Mouse (Mus musculus): ENCODE data around the gene Iqcc. TPM values are rescaled to one million over a fixed set of nuclear protein-coding genes. Genes with fewer than 3 reads are reported as not detected.

Gene Iqcc
- polyA plus RNA-seq, 1 experiment from 2014 or later, result 32.5 TPM

GRCm38 (mm10) chr4:129576863-129577491 is 41.9 kb downstream of the Iqcc start:
- Histone ChIP-seq H3K27ac (0 out of 2 replicates have a peak overlapping the region, but pooled peaks have one; percentile 35), H3K36me3 (no peaks in the 10 kb centered on the region), H3K4me1 (replicated peaks) (peaks cover 11% of the 10 kb centered on the region), H3K4me2 (peak overlapping the region; percentile 19; the same call in 1 of the 2 replicates), H3K27me3 (no peaks in the 10 kb centered on the region), H3K9ac (replicated peaks) (no peak overlapping the region), H3K9me3 (no peaks in the 10 kb centered on the region), H3K4me3 (replicated peaks) (no peak overlapping the region; the same call in 1 of the 2 replicates)
- 40% methylated on average over 21 of the region's 21 CpGs for WGBS
- ATAC-seq (ENCODE audit: insufficient number of reproducible peaks, insufficient read depth, low FRiP score, low TSS enrichment, low read depth), result no peak

- Histone ChIP-seq H3K27ac (peak overlapping the region; percentile 81), H3K9ac (replicated peaks) (no peak overlapping the region), H3K4me1 (replicated peaks) (peaks cover 11% of the 10 kb centered on the region), H3K4me2 (no peak overlapping the region), H3K9me3 (no peaks in the 10 kb centered on the region), H3K36me3 (no peaks in the 10 kb centered on the region), H3K4me3 (replicated peaks) (no peak overlapping the region), H3K27me3 (no peaks in the 10 kb centered on the region)
- WGBS, result 33% methylated on average over 7 of the region's 8 CpGs
- peak; percentile 80; the same call in 1 of the 2 replicates for ATAC-seq (ENCODE audit: insufficient number of reproducible peaks, insufficient read depth, low FRiP score, low TSS enrichment, low read depth)
These were observed 43.6 kb downstream of the Iqcc start for GRCm38 (mm10) chr4:129575171-129575844.

DNA sequence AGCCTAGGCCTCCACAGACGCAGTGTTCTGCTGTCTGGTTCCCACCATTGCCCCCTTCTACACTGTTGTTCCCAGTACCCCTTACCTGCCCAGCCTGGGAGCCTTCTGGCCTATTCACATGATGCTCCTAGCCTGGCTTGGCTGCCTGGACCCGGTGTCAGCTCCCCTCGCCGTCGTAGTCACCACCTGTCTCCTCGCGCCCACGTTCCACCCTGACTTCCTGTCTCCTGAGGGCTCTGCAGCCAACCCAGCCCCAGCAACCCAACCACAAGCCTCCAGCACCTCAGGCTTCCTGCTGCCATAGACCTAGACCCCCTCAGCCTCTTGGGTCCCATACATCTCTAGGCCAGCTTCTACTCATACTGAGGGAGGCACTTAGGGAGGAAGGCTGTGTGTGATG is 45.5 kb downstream of the Iqcc start, which contains the start of gene Lck:
TSS of gene Lck (minus strand) at position 212 of the 400 bp plus-strand sequence.
- Histone ChIP-seq H3K4me1 (replicated peaks) (peaks cover 11% of the 10 kb centered on the region), H3K9me3 (no peaks in the 10 kb centered on the region), H3K36me3 (no peaks in the 10 kb centered on the region), H3K4me3 (replicated peaks) (no peak within 1 kb of the TSS), H3K4me2 (no peak within 1 kb of the TSS), H3K27ac (no peak within 1 kb of the TSS), H3K9ac (replicated peaks) (no peak within 1 kb of the TSS), H3K27me3 (no peaks in the 10 kb centered on the region)
- ATAC-seq (ENCODE audit: insufficient number of reproducible peaks, insufficient read depth, low FRiP score, low TSS enrichment, low read depth), result no peak
- WGBS, result 85% methylated on average over 8 of the region's 8 CpGs

DNA sequence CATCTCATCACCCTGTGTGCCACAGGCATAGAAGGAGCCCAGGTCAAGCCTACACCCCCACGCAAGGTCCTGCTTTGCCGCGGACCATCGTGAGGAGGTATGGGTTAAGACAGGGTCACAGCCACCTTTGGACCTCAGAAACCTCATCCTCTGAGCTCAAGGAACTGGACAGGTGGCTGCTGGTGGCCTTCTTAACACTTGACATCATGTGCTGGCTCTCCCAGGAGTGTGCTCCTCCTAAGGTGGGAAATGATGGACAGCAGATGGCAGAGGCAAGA is 45.9 kb downstream of the Iqcc start:
- Histone ChIP-seq H3K27ac (no peak overlapping the region), H3K27me3 (no peaks in the 10 kb centered on the region), H3K36me3 (no peaks in the 10 kb centered on the region), H3K4me2 (no peak overlapping the region), H3K9me3 (no peaks in the 10 kb centered on the region), H3K4me1 (replicated peaks) (peaks cover 11% of the 10 kb centered on the region), H3K9ac (replicated peaks) (no peak overlapping the region), H3K4me3 (replicated peaks) (no peak overlapping the region)
- no peak for ATAC-seq (ENCODE audit: insufficient number of reproducible peaks, insufficient read depth, low FRiP score, low TSS enrichment, low read depth)
- WGBS, result 97% methylated on average over 4 of the region's 4 CpGs

DNA sequence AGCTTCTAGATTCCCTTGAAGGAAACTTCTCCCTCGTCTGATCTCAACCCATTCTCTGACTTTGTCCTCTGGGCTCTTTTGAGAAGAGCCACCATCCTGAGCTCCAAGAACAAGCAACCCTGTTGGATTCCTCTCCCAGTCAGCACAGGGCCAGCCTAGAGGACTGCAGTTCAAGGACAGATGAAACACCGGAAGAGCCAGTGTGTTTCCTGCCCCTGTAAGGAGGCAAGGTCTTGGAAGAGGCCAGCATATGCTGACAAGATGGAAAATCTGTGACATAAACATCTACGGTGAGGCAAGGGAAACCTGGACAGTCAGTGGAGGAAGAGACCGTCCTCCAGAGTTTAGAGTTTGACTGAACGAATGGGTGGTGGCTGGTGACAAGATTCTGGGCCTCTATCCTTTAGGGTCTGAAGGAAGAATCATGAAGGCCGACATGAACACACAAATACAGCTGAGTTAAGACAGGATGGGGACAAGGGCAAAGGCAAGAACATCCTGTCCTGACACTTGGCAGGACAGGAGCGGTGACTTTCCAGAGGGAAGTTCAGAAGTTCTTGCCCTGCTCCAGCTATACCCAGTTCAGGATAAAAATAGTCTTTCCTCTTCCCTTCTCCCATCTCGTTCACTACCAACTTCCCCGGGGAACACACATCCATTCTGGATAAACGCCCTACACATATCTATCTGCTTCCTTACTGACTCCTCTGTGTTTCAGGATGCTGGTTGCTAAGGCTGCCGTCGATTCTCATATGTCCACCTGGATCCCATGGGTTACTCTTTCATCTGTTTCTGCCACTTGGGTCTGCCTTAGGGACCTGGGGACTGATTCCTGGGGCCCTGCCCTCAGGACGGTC is 46.4 kb downstream of the Iqcc start:
- no peak overlapping the region for H3K4me2 ChIP-seq
- 85% methylated on average over 13 of the region's 13 CpGs for WGBS

GRCm38 (mm10) chr4:129571551-129572084 is 47.3 kb downstream of the Iqcc start:
- WGBS, result 70% methylated on average over 8 of the region's 8 CpGs
- H3K4me1 ChIP-seq (replicated peaks), result peaks cover 5% of the 10 kb centered on the region

More for the DNA sequence above, 46.4 kb downstream of the Iqcc start:
- Histone ChIP-seq H3K27ac (no peak overlapping the region), H3K4me1 (replicated peaks) (peaks cover 11% of the 10 kb centered on the region), H3K27me3 (no peaks in the 10 kb centered on the region), H3K9ac (replicated peaks) (no peak overlapping the region), H3K36me3 (no peaks in the 10 kb centered on the region), H3K4me3 (replicated peaks) (no peak overlapping the region), H3K9me3 (no peaks in the 10 kb centered on the region)
- no peak for ATAC-seq (ENCODE audit: insufficient number of reproducible peaks, insufficient read depth, low FRiP score, low TSS enrichment, low read depth)

GRCm38 (mm10) chr4:129570028-129570427 is 48.9 kb downstream of the Iqcc start:
- no peak overlapping the region for H3K4me3 ChIP-seq (replicated peaks)
- no peaks in the 10 kb centered on the region for H3K27me3 ChIP-seq
- no peak overlapping the region for H3K4me2 ChIP-seq
- H3K4me1 ChIP-seq (replicated peaks), result peaks cover 2% of the 10 kb centered on the region
- no peaks in the 10 kb centered on the region for H3K9me3 ChIP-seq
- no peaks in the 10 kb centered on the region for H3K36me3 ChIP-seq
- H3K9ac ChIP-seq (replicated peaks), result no peak overlapping the region
- WGBS, result 86% methylated on average over 6 of the region's 6 CpGs
- no peak for ATAC-seq (ENCODE audit: insufficient number of reproducible peaks, insufficient read depth, low FRiP score, low TSS enrichment, low read depth)
- no peak overlapping the region for H3K27ac ChIP-seq

More at GRCm38 (mm10) chr4:129571551-129572084, 47.3 kb downstream of the Iqcc start:
- Histone ChIP-seq H3K9ac (replicated peaks) (no peak overlapping the region), H3K4me3 (replicated peaks) (no peak overlapping the region), H3K4me2 (no peak overlapping the region), H3K27me3 (no peaks in the 10 kb centered on the region), H3K9me3 (no peaks in the 10 kb centered on the region), H3K36me3 (no peaks in the 10 kb centered on the region), H3K27ac (no peak overlapping the region)
- no peak for ATAC-seq (ENCODE audit: insufficient number of reproducible peaks, insufficient read depth, low FRiP score, low TSS enrichment, low read depth)

GRCm38 (mm10) chr4:129568366-129568765 is 50.5 kb downstream of the Iqcc start:
- Histone ChIP-seq H3K27ac (no peak overlapping the region), H3K27me3 (no peaks in the 10 kb centered on the region), H3K4me2 (no peak overlapping the region), H3K36me3 (no peaks in the 10 kb centered on the region), H3K9me3 (no peaks in the 10 kb centered on the region), H3K4me1 (replicated peaks) (peaks cover 8% of the 10 kb centered on the region), H3K9ac (replicated peaks) (no peak overlapping the region), H3K4me3 (replicated peaks) (no peak overlapping the region)
- ATAC-seq (ENCODE audit: insufficient number of reproducible peaks, insufficient read depth, low FRiP score, low TSS enrichment, low read depth), result no peak
- WGBS, result 93% methylated on average over 7 of the region's 7 CpGs

- Histone ChIP-seq H3K4me2 (no peak overlapping the region), H3K27ac (no peak overlapping the region), H3K36me3 (no peaks in the 10 kb centered on the region), H3K9me3 (no peaks in the 10 kb centered on the region), H3K4me3 (replicated peaks) (no peak overlapping the region), H3K4me1 (replicated peaks) (peaks cover 11% of the 10 kb centered on the region), H3K9ac (replicated peaks) (no peak overlapping the region), H3K27me3 (no peaks in the 10 kb centered on the region)
- ATAC-seq (ENCODE audit: insufficient number of reproducible peaks, insufficient read depth, low FRiP score, low TSS enrichment, low read depth), result no peak
- 83% methylated on average over 6 of the region's 6 CpGs for WGBS
These were observed 53.8 kb downstream of the Iqcc start for GRCm38 (mm10) chr4:129565139-129565538.

Data from limb, embryonic 12.5 days (tissue).